Mouse (Mus musculus) stomach, postnatal 0 days (tissue): Measurements from ENCODE around the gene Pappa.

Experiments
- CTCF ChIP-seq: IDR thresholded peaks from 2 replicates; pipeline ENCODE4 v1.5.1; 2016; ENCODE audit warnings: antibody characterized with exemption, low read depth, mild to moderate bottlenecking, moderate library complexity
- EP300 ChIP-seq: optimal IDR thresholded peaks from 2 replicates; pipeline ENCODE3; 2016; ENCODE audit warnings: antibody characterized with exemption

DNA sequence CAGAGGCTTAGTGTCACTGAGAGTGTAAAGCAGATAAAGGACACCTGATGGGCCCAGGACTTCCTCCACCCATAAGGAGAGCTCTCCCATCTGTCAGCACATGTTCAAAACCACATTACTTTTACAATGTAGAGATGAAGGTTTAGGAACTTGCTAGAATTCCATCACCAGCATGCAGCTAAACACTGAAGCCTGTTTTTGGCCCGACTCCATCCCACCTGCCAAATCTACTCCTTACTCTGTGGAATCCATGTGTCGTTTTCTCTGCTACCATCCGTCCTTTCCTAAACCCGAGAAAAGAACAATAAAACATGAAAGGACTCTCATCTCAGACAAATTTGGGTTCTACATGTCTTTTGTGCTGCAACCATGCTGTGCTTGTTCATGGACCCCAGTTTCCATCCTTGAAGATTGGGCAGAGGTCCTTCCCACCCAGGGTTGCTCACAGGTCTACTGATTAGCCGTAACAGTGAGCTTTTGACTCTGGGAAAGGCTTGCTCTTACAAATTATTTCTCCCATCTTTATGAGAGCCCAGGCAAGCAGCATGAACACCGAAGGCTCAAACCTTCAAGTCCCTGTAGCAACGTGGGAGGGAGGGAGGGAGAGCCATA is 172.5 kb downstream of the Pappa start:
- TF ChIP-seq CTCF (no peak), EP300 (no peak)
